Mouse (Mus musculus): ENCODE measurements around the gene Lair1.

Lair1 gene

DNA sequence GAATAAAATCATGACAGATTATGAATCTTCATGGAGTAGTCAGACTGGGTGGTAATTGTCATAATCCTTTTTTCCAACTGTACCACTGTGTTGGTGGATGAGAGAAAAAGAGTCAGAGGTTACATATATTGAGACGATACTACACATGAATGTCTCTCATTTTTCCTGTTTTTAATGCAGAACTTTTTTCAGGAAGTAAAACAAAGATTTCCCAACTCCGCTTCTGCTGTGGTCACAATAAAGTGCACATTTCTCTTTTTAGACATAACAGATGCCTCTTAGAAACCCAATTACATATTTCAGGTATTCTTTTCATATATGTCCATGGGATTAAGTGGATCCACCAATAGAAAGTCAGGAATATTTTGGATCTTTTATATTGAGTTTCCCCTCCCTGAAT is 101.0 kb downstream of the Lair1 start:
- no peak for DNase-seq (ENCODE audit: low read depth)

DNA sequence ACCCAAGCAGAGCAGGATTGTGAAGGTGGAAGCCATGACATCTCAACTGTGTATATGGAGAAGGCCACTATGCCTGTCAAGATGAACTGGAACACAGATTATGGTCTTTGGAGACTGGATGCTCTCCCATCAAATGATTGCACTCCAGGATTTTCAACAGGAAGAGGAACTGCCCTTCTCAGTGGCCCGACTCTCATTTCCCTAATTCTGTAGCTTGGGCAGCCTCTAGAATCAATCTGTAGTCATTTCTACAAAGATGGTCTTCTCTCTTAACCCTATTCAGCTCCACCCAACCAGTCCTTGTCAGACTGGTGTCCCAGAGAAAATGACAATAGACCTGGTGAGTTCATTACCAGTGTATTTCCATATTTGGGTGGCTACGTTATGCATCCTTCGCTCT is 105.6 kb downstream of the Lair1 start:
- DNase-seq (ENCODE audit: low read depth), result no peak

Measured in c-Kit-positive CD71-positive TER-119-negative erythroid progenitor cells, embryonic 14.5 days (primary cell).